Mouse (Mus musculus) thymus, adult 2 months (tissue): ENCODE data around the gene Mrps10.

Source experiments
- CTCF ChIP-seq: fragments of 200-500 bp; IDR thresholded peaks from 2 replicates; pipeline ENCODE4 v1.5.1; 2012; ENCODE audit warnings: mild to moderate bottlenecking, control low read depth, low read length, moderate library complexity, borderline replicate concordance; ENCODE audit not compliant: control insufficient read depth, poor library complexity, insufficient read depth; ENCODE audit errors: extremely low read depth
- POLR2A ChIP-seq: fragments of 200-500 bp; IDR thresholded peaks from 2 replicates; pipeline ENCODE4 v1.6.1; 2012; ENCODE audit warnings: mild to moderate bottlenecking, low read length, control low read depth, moderate library complexity; ENCODE audit not compliant: control insufficient read depth, poor library complexity, insufficient read depth; ENCODE audit errors: extremely low read depth

DNA sequence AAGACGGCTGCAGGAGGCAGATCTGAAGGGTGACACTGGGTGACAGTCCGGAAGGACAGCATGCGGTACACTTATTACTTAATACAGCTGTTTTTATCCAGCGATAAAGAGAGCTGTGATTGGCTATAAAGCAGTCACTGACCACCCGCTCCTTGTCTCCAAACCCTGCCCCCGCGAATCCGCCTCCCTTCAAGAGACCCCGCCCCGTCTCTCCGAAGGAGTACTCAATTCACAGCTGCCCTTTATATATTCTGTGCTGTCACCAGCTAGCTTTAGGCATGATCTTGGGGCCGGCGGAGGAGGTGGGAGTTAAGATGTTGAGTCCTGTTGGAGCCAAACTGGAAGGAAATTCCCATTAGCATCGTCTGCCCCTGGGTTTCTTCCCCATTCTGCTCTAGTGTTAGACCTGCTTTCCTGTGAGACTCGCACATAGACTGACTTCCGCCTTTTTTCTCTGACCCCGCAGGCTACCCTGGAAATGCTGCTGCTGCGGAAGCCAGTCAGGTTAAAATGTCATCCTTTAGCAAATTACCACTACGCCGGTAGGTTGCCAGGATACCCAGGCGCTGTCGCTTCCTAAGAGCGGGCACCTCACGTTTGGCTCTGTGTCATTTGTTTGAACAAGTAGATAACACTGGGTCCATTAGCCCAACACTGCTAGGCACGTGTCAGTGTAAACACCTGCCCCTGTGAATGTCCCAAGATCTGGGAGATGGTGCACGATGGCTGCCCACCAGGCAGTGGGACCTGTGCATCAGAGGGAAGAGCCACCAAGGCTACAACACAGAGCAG lies 39.9 kb upstream of the Mrps10 start:
- no peak for TF ChIP-seq CTCF
- TF ChIP-seq POLR2A = no peak
